Mouse (Mus musculus): Measurements from ENCODE around the gene Ppp2r5d. TPM values are rescaled to one million over a fixed set of nuclear protein-coding genes. Genes with fewer than 3 reads are reported as not detected.

Ppp2r5d gene
- polyA plus RNA-seq, 1 experiment from 2014 or later: 93.2 TPM

DNA sequence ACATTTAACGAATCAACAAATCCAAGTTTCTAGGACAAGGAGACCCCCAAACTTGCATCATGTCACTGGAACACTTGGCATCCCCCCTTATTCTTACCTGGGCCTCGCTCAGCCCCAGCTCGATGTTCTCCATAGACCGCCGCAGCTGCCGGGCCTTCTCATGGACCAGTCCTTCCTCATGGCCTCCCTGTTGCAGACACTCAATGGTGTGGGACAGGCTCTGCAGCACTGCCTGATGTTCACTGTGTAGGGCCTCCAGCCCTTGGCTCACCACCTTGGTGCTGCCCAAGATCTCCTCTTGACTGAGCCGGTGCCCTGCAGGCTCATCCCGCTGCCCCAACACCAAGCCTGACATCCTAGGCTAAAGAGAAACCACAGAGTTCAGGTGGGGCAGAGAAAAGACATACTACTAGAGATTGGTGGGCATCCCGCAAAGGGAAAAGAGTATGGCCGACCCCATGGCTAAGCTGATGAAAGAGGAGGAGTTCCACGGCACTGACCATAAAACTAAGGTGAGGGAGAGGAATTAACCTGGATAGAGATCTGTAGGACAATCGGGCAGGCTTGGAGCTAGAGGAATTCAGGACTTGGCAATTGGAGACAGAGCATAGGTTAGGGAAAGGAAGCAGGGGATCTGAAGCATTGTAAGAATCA, 60.6 kb downstream of the Ppp2r5d start:
- H3K4me1 ChIP-seq: peaks cover 22% of the 10 kb centered on the region
- 89% methylated on average over 12 of the region's 12 CpGs for WGBS
- H3K4me3 ChIP-seq (replicated peaks): peak overlapping the region; percentile 97
- H3K27me3 ChIP-seq: no peaks in the 10 kb centered on the region
- ATAC-seq (ENCODE audit: insufficient number of reproducible peaks, low FRiP score, low TSS enrichment, low read depth): no peak
- peak overlapping the region; percentile 90; the same call in 1 of the 2 replicates for H3K4me2 ChIP-seq (replicated peaks)
- no peak overlapping the region for H3K27ac ChIP-seq (replicated peaks)
- H3K36me3 ChIP-seq: peaks cover 43% of the 10 kb centered on the region
- no peaks in the 10 kb centered on the region for H3K9me3 ChIP-seq (replicated peaks)
- no peak overlapping the region for H3K9ac ChIP-seq

DNA sequence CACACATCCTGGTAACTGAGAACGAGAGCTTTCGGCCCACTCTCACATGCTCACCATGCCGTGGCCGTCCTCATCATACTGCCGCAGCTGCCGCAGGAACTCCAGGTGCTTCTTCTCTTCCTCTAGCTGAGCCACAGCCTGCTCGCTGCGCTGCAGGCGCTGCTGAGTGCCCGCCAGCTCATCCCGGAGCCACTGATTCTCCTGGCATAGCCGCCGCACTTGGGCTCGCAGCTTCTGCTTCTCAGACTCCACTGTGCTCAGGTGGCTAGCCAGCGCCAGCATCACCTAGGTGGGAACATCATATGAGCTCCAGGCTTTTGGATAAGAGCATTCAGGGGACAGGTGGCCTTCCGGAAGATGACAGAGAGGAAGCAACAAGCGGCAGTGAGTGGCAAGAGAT, 62.9 kb downstream of the Ppp2r5d start:
- H3K4me2 ChIP-seq (replicated peaks): no peak overlapping the region
- peaks cover 36% of the 10 kb centered on the region for H3K36me3 ChIP-seq
- 88% methylated on average over 17 of the region's 17 CpGs for WGBS
- H3K9ac ChIP-seq: no peak overlapping the region
- H3K4me1 ChIP-seq: peaks cover 24% of the 10 kb centered on the region
- no peaks in the 10 kb centered on the region for H3K27me3 ChIP-seq
- H3K9me3 ChIP-seq (replicated peaks): no peaks in the 10 kb centered on the region
- H3K27ac ChIP-seq (replicated peaks): no peak overlapping the region
- H3K4me3 ChIP-seq (replicated peaks): no peak overlapping the region
- no peak for ATAC-seq (ENCODE audit: insufficient number of reproducible peaks, low FRiP score, low TSS enrichment, low read depth)

DNA sequence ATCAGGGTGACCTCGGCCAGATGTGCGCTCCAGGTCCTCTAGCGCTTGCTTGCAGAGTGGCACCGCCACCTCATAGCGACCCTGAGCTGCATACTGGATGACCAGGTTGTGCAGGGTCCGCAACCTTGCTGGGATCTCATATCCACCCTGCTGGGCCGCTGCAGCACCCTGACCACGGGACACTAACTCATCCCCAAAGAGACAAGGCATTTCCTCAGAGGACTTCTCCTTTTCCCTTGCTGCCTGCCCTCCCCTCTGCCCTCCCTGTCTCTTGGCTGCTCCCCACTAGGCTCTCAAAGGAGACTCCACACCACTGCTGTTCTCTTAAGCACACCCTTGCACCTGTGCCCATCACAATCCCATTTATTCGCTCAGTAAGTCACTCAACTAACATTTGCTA, 65.0 kb downstream of the Ppp2r5d start:
- H3K27me3 ChIP-seq: no peaks in the 10 kb centered on the region
- WGBS: 86% methylated on average over 9 of the region's 9 CpGs
- H3K36me3 ChIP-seq: peaks cover 45% of the 10 kb centered on the region
- no peaks in the 10 kb centered on the region for H3K9me3 ChIP-seq (replicated peaks)
- no peak overlapping the region for H3K9ac ChIP-seq
- no peak overlapping the region for H3K4me3 ChIP-seq (replicated peaks)
- H3K4me1 ChIP-seq: peaks cover 18% of the 10 kb centered on the region
- no peak overlapping the region for H3K4me2 ChIP-seq (replicated peaks)
- no peak overlapping the region for H3K27ac ChIP-seq (replicated peaks)
- ATAC-seq (ENCODE audit: insufficient number of reproducible peaks, low FRiP score, low TSS enrichment, low read depth): no peak

DNA sequence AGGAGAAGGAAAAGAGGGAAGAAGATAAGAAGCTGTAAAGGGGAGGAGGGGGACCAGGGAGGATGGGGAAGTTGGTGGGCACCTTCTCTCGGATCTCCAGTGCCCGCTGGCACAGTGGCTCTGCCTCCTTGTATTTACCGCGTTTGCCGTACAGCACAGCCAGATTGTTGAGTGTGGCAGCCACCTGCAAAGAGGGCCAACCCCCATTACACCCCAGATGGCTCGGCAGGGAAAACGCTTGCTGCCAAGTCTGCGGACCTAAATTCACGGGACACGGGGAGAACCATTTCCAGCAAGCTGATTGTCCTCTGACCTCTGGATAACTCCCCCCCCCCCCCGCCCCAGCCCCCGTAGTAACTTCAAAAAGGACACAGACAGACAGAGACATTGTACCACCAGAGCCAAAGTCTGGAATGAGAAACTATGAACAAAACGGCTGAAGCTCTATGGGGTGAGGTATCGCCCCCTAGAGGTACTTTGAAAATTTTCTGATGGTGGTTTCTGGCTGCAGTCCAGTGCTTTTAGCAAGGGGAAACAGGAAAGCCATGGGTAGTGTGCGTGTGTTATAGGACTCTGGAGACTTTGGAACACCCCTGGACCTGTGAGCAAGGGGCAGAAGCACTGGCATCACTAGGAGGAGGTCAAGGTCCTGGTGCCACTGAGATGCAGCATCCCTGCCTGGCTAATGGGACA, 67.9 kb downstream of the Ppp2r5d start:
- H3K27me3 ChIP-seq: no peaks in the 10 kb centered on the region
- 19% methylated on average over 15 of the region's 15 CpGs for WGBS
- no peaks in the 10 kb centered on the region for H3K9me3 ChIP-seq (replicated peaks)
- H3K9ac ChIP-seq: no peak overlapping the region
- no peak for ATAC-seq (ENCODE audit: insufficient number of reproducible peaks, low FRiP score, low TSS enrichment, low read depth)
- peaks cover 9% of the 10 kb centered on the region for H3K4me1 ChIP-seq
- H3K4me2 ChIP-seq (replicated peaks): peak overlapping the region; percentile 44
- H3K27ac ChIP-seq (replicated peaks): 0 out of 2 replicates have a peak overlapping the region, but pooled peaks have one; percentile 28
- peak overlapping the region; percentile 16; the same call in 1 of the 2 replicates for H3K4me3 ChIP-seq (replicated peaks)
- peaks cover 53% of the 10 kb centered on the region for H3K36me3 ChIP-seq

Other genes starting within 250 kb of the Ppp2r5d start
- gene Ttbk1, start 217.4 kb downstream of the Ppp2r5d start, polyA plus RNA-seq (2015; fragmentation: Nextera tagmentation; extraction: Ambion mirVana): 0.15 and 0.18 TPM in 2 replicates
- gene Dnph1, start 208.4 kb downstream of the Ppp2r5d start, polyA plus RNA-seq (2015; fragmentation: Nextera tagmentation; extraction: Ambion mirVana): 40.4 and 41.0 TPM in 2 replicates
- gene Cul9, start 158.7 kb downstream of the Ppp2r5d start, polyA plus RNA-seq (2015; fragmentation: Nextera tagmentation; extraction: Ambion mirVana): 7.1 and 10.6 TPM in 2 replicates
- gene Srf, start 148.9 kb downstream of the Ppp2r5d start, polyA plus RNA-seq (2015; fragmentation: Nextera tagmentation; extraction: Ambion mirVana): 8.6 and 8.8 TPM in 2 replicates
- 156 and 161 TPM in 2 replicates for gene Ptk7, start 75.6 kb downstream of the Ppp2r5d start, polyA plus RNA-seq (2015; fragmentation: Nextera tagmentation; extraction: Ambion mirVana)
- 23.4 and 24.5 TPM in 2 replicates for gene Klc4, start 59.1 kb downstream of the Ppp2r5d start, polyA plus RNA-seq (2015; fragmentation: Nextera tagmentation; extraction: Ambion mirVana)
- 92.9 and 95.8 TPM in 2 replicates for gene Mrpl2, start 58.9 kb downstream of the Ppp2r5d start, polyA plus RNA-seq (2015; fragmentation: Nextera tagmentation; extraction: Ambion mirVana)
- 64.0 and 64.1 TPM in 2 replicates for gene Cul7, start 54.8 kb downstream of the Ppp2r5d start, polyA plus RNA-seq (2015; fragmentation: Nextera tagmentation; extraction: Ambion mirVana)
- gene Rrp36, start 30.8 kb downstream of the Ppp2r5d start, polyA plus RNA-seq (2015; fragmentation: Nextera tagmentation; extraction: Ambion mirVana): 61.9 and 64.9 TPM in 2 replicates
- 150 and 161 TPM in 2 replicates for gene Mea1, start 26.3 kb downstream of the Ppp2r5d start, polyA plus RNA-seq (2015; fragmentation: Nextera tagmentation; extraction: Ambion mirVana)
- 129 and 134 TPM in 2 replicates for gene Klhdc3, start 24.2 kb downstream of the Ppp2r5d start, polyA plus RNA-seq (2015; fragmentation: Nextera tagmentation; extraction: Ambion mirVana)
- 32.4 and 35.6 TPM in 2 replicates for gene Pex6, start 6.4 kb upstream of the Ppp2r5d start, polyA plus RNA-seq (2015; fragmentation: Nextera tagmentation; extraction: Ambion mirVana)
- 2.0 and 2.1 TPM in 2 replicates for gene Gnmt, start 24.1 kb upstream of the Ppp2r5d start, polyA plus RNA-seq (2015; fragmentation: Nextera tagmentation; extraction: Ambion mirVana)
- 74.2 and 78.2 TPM in 2 replicates for gene Cnpy3, start 47.1 kb upstream of the Ppp2r5d start, polyA plus RNA-seq (2015; fragmentation: Nextera tagmentation; extraction: Ambion mirVana)
- 0.41 and 0.47 TPM in 2 replicates for gene Ptcra, start 58.6 kb upstream of the Ppp2r5d start, polyA plus RNA-seq (2015; fragmentation: Nextera tagmentation; extraction: Ambion mirVana)
- 82.4 and 84.0 TPM in 2 replicates for gene 2310039H08Rik, start 67.5 kb upstream of the Ppp2r5d start, polyA plus RNA-seq (2015; fragmentation: Nextera tagmentation; extraction: Ambion mirVana)
- 136 and 145 TPM in 2 replicates for gene Rpl7l1, start 77.6 kb upstream of the Ppp2r5d start, polyA plus RNA-seq (2015; fragmentation: Nextera tagmentation; extraction: Ambion mirVana)
- 4.5 and 5.3 TPM in 2 replicates for gene Bicral, start 153.4 kb upstream of the Ppp2r5d start, polyA plus RNA-seq (2015; fragmentation: Nextera tagmentation; extraction: Ambion mirVana)
- gene Tbcc, start 185.6 kb upstream of the Ppp2r5d start, polyA plus RNA-seq (2015; fragmentation: Nextera tagmentation; extraction: Ambion mirVana): 59.7 and 62.7 TPM in 2 replicates
- gene Prph2, start 205.3 kb upstream of the Ppp2r5d start, polyA plus RNA-seq (2015; fragmentation: Nextera tagmentation; extraction: Ambion mirVana): not detected in 2 replicates